Mouse (Mus musculus) megakaryocyte, embryonic 14.5 days (primary cell): ENCODE measurements around the gene Casq2. TPM values are rescaled to one million over a fixed set of nuclear protein-coding genes. Genes with fewer than 3 reads are reported as not detected.

Source experiments
- H3K27me3 ChIP-seq: replicated peaks from 2 replicates; pipeline ENCODE3; 2012; ENCODE audit warnings: inconsistent platforms
- H3K36me3 ChIP-seq: replicated peaks from 2 replicates; pipeline ENCODE3; 2012; ENCODE audit warnings: low read length, inconsistent platforms, mixed read lengths
- H3K4me1 ChIP-seq: 2 replicates; pipeline ENCODE4 v1.6.1; 2012; ENCODE audit warnings: inconsistent platforms
- H3K4me3 ChIP-seq: replicated peaks from 2 replicates; pipeline ENCODE3; 2012; ENCODE audit warnings: moderate library complexity, mild to moderate bottlenecking, inconsistent platforms
- H3K9me3 ChIP-seq: 2 replicates; pipeline ENCODE4 v1.6.1; 2012; ENCODE audit warnings: inconsistent platforms
- FLI1 ChIP-seq: IDR thresholded peaks from 2 replicates; pipeline ENCODE4 v1.6.1; 2012; ENCODE audit warnings: low read length, inconsistent platforms, mixed read lengths
- GATA1 ChIP-seq: IDR thresholded peaks from 3 replicates; pipeline ENCODE4 v1.6.1; 2012; ENCODE audit warnings: mixed read lengths, low read length, inconsistent platforms, borderline replicate concordance
- polyA plus RNA-seq: library from polyadenylated mRNA; stranded (reverse); fragments of >175 nt; gene quantifications from 2 replicates; pipeline ENCODE4 v1.2.3, GENCODE M21; 2012; ENCODE audit warnings: low replicate concordance; ENCODE audit not compliant: insufficient read depth

The Casq2 gene
- polyA plus RNA-seq, 1 experiment: not detected

- TF ChIP-seq FLI1 (no peak), GATA1 (no peak)
- H3K36me3 ChIP-seq: no peaks in the 10 kb centered on the region
- no peak overlapping the region for H3K4me3 ChIP-seq
- no peaks in the 10 kb centered on the region for H3K4me1 ChIP-seq
- no peaks in the 10 kb centered on the region for H3K27me3 ChIP-seq
- H3K9me3 ChIP-seq: no peaks in the 10 kb centered on the region; the same call in 1 of the 2 replicates
These were observed 40.9 kb downstream of the Casq2 start for GRCm38 (mm10) chr3:102127114-102127513.

- no peak for TF ChIP-seq FLI1
- TF ChIP-seq GATA1: no peak
- Histone ChIP-seq H3K36me3 (no peaks in the 10 kb centered on the region), H3K9me3 (no peaks in the 10 kb centered on the region; the same call in 1 of the 2 replicates), H3K4me1 (no peaks in the 10 kb centered on the region), H3K4me3 (no peak overlapping the region), H3K27me3 (no peaks in the 10 kb centered on the region)
These were observed 42.0 kb downstream of the Casq2 start for GRCm38 (mm10) chr3:102128242-102128641.

GRCm38 (mm10) chr3:102130478-102130877, 44.3 kb downstream of the Casq2 start:
- no peaks in the 10 kb centered on the region for H3K4me1 ChIP-seq
- TF ChIP-seq FLI1: no peak
- TF ChIP-seq GATA1: no peak
- no peaks in the 10 kb centered on the region for H3K27me3 ChIP-seq
- no peak overlapping the region for H3K4me3 ChIP-seq
- no peaks in the 10 kb centered on the region; the same call in 1 of the 2 replicates for H3K9me3 ChIP-seq
- no peaks in the 10 kb centered on the region for H3K36me3 ChIP-seq

- TF ChIP-seq FLI1 (no peak), GATA1 (no peak)
- Histone ChIP-seq H3K4me1 (no peaks in the 10 kb centered on the region), H3K27me3 (no peaks in the 10 kb centered on the region), H3K4me3 (no peak overlapping the region), H3K36me3 (no peaks in the 10 kb centered on the region), H3K9me3 (no peaks in the 10 kb centered on the region; the same call in 1 of the 2 replicates)
These were observed 45.6 kb downstream of the Casq2 start for GRCm38 (mm10) chr3:102131627-102132324.

- no peaks in the 10 kb centered on the region for H3K36me3 ChIP-seq
- H3K27me3 ChIP-seq: no peaks in the 10 kb centered on the region
- no peak for TF ChIP-seq GATA1
- no peak for TF ChIP-seq FLI1
- H3K9me3 ChIP-seq: no peaks in the 10 kb centered on the region
- no peaks in the 10 kb centered on the region for H3K4me1 ChIP-seq
- H3K4me3 ChIP-seq: no peak overlapping the region
These were observed 49.3 kb downstream of the Casq2 start for GRCm38 (mm10) chr3:102135389-102136113.

- TF ChIP-seq FLI1 (no peak), GATA1 (no peak)
- no peaks in the 10 kb centered on the region for H3K9me3 ChIP-seq
- H3K4me3 ChIP-seq: no peak overlapping the region
- H3K27me3 ChIP-seq: no peaks in the 10 kb centered on the region
- no peaks in the 10 kb centered on the region for H3K36me3 ChIP-seq
- no peaks in the 10 kb centered on the region for H3K4me1 ChIP-seq
These were observed 50.9 kb downstream of the Casq2 start for GRCm38 (mm10) chr3:102137158-102137557.

GRCm38 (mm10) chr3:102138899-102139298, 52.7 kb downstream of the Casq2 start:
- TF ChIP-seq FLI1 (no peak), GATA1 (no peak)
- no peaks in the 10 kb centered on the region for H3K9me3 ChIP-seq
- no peaks in the 10 kb centered on the region for H3K27me3 ChIP-seq
- no peak overlapping the region for H3K4me3 ChIP-seq
- H3K4me1 ChIP-seq: no peaks in the 10 kb centered on the region
- H3K36me3 ChIP-seq: no peaks in the 10 kb centered on the region

- no peaks in the 10 kb centered on the region; the same call in 1 of the 2 replicates for H3K9me3 ChIP-seq
- H3K36me3 ChIP-seq: no peaks in the 10 kb centered on the region
- H3K4me1 ChIP-seq: no peaks in the 10 kb centered on the region
- TF ChIP-seq GATA1 (no peak), FLI1 (no peak)
- H3K4me3 ChIP-seq: no peak overlapping the region
- no peaks in the 10 kb centered on the region for H3K27me3 ChIP-seq
These were observed 54.4 kb downstream of the Casq2 start for GRCm38 (mm10) chr3:102140606-102141005.

GRCm38 (mm10) chr3:102141451-102141850, 55.2 kb downstream of the Casq2 start:
- Histone ChIP-seq H3K27me3 (no peaks in the 10 kb centered on the region), H3K4me1 (no peaks in the 10 kb centered on the region), H3K9me3 (no peaks in the 10 kb centered on the region; the same call in 1 of the 2 replicates), H3K36me3 (no peaks in the 10 kb centered on the region), H3K4me3 (no peak overlapping the region)
- TF ChIP-seq FLI1: no peak
- TF ChIP-seq GATA1: no peak

GRCm38 (mm10) chr3:102141893-102142292, 55.7 kb downstream of the Casq2 start:
- Histone ChIP-seq H3K9me3 (peaks cover 3% of the 10 kb centered on the region; the same call in 1 of the 2 replicates), H3K27me3 (no peaks in the 10 kb centered on the region), H3K4me1 (no peaks in the 10 kb centered on the region), H3K4me3 (no peak overlapping the region), H3K36me3 (no peaks in the 10 kb centered on the region)
- TF ChIP-seq GATA1: no peak
- TF ChIP-seq FLI1: no peak
